Mouse (Mus musculus): ENCODE measurements around the gene Ugt3a2. TPM values are rescaled to one million over a fixed set of nuclear protein-coding genes. Genes with fewer than 3 reads are reported as not detected.

Ugt3a2 gene
- not detected in 2 replicates for polyA plus RNA-seq (2014; fragmentation: Nextera tagmentation; extraction: Ambion mirVana)

GRCm38 (mm10) chr15:9335341-9335740, at the start of gene Ugt3a2:
Ugt3a2 (plus strand) TSS chr15:9335550.
- Histone ChIP-seq H3K4me3 (ENCODE audit: low read depth, low read length) (no peak within 1 kb of the TSS), H3K9ac (ENCODE audit: low read depth, low read length) (no peak within 1 kb of the TSS)

GRCm38 (mm10) chr15:9289660-9290059, 45.7 kb upstream of the Ugt3a2 start:
- no peaks in the 10 kb centered on the region for H3K27me3 ChIP-seq (replicated peaks; ENCODE audit: control insufficient read depth, insufficient read depth, low read length)
- DNase-seq (ENCODE audit: low spot score) (no peak), ATAC-seq (ENCODE audit: low read depth) (no peak)
- H3K4me1 ChIP-seq (ENCODE audit: control insufficient read depth, insufficient read depth, low read length), result no peaks in the 10 kb centered on the region
- H3K4me3 ChIP-seq (ENCODE audit: low read depth, low read length), result no peak overlapping the region
- H3K9ac ChIP-seq (ENCODE audit: low read depth, low read length), result no peak overlapping the region
- H3K36me3 ChIP-seq (ENCODE audit: control insufficient read depth, insufficient read depth, low read length), result no peaks in the 10 kb centered on the region
- WGBS, result 62% methylated on average over 2 of the region's 2 CpGs
- H3K9me3 ChIP-seq (ENCODE audit: control insufficient read depth, low read length), result no peaks in the 10 kb centered on the region
- no peak overlapping the region for H3K4me2 ChIP-seq (ENCODE audit: low read depth, low read length)
- H3K27ac ChIP-seq (replicated peaks; ENCODE audit: low read depth, low read length), result no peak overlapping the region

More at GRCm38 (mm10) chr15:9335341-9335740, at the start of gene Ugt3a2:
- ATAC-seq (ENCODE audit: low read depth) (no peak), DNase-seq (ENCODE audit: low spot score) (no peak)
- no peaks in the 10 kb centered on the region for H3K9me3 ChIP-seq (ENCODE audit: control insufficient read depth, low read length)
- no peak within 1 kb of the TSS for H3K4me2 ChIP-seq (ENCODE audit: low read depth, low read length)
- no peaks in the 10 kb centered on the region for H3K36me3 ChIP-seq (ENCODE audit: control insufficient read depth, insufficient read depth, low read length)
- H3K27me3 ChIP-seq (replicated peaks; ENCODE audit: control insufficient read depth, insufficient read depth, low read length), result no peaks in the 10 kb centered on the region
- no peaks in the 10 kb centered on the region for H3K4me1 ChIP-seq (ENCODE audit: control insufficient read depth, insufficient read depth, low read length)
- H3K27ac ChIP-seq (replicated peaks; ENCODE audit: low read depth, low read length), result no peak within 1 kb of the TSS
- 86% methylated on average over 4 of the region's 4 CpGs for WGBS

- WGBS, result 80% methylated on average over 8 of the region's 8 CpGs
- DNase-seq (ENCODE audit: low spot score), result no peak
- Histone ChIP-seq H3K27ac (replicated peaks; ENCODE audit: low read depth, low read length) (no peak overlapping the region), H3K9ac (ENCODE audit: low read depth, low read length) (no peak overlapping the region), H3K9me3 (ENCODE audit: control insufficient read depth, low read length) (no peaks in the 10 kb centered on the region), H3K4me1 (ENCODE audit: control insufficient read depth, insufficient read depth, low read length) (no peaks in the 10 kb centered on the region), H3K36me3 (ENCODE audit: control insufficient read depth, insufficient read depth, low read length) (no peaks in the 10 kb centered on the region), H3K27me3 (replicated peaks; ENCODE audit: control insufficient read depth, insufficient read depth, low read length) (no peaks in the 10 kb centered on the region), H3K4me3 (ENCODE audit: low read depth, low read length) (no peak overlapping the region), H3K4me2 (ENCODE audit: low read depth, low read length) (no peak overlapping the region)
- ATAC-seq (ENCODE audit: low read depth), result no peak
Observed at GRCm38 (mm10) chr15:9305978-9306692, 29.2 kb upstream of the Ugt3a2 start.

DNA sequence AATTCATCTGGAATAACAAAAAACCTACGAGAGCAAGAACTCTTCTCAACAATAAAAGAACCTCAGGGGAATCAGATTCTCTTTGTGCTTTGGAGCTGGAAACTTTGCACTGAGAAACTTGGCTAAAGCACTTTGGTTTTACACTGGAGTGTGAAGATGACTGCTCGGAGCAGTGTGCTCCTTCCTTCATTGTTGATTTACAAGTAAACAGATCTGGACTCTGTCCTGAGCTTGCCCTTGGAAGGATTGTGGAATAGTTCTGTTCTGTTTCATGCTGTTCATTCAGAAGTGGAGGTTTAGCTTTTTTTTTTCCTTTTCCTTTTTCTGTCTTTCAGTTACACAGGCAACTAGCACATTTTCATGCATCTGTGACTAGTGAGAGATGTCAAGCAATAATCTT, 754 bp upstream of the Ugt3a2 start:
- H3K4me3 ChIP-seq (ENCODE audit: low read depth, low read length), result no peak overlapping the region
- H3K27me3 ChIP-seq (replicated peaks; ENCODE audit: control insufficient read depth, insufficient read depth, low read length), result no peaks in the 10 kb centered on the region
- H3K4me2 ChIP-seq (ENCODE audit: low read depth, low read length), result no peak overlapping the region
- ATAC-seq (ENCODE audit: low read depth) (no peak), DNase-seq (ENCODE audit: low spot score) (no peak)
- no peaks in the 10 kb centered on the region for H3K36me3 ChIP-seq (ENCODE audit: control insufficient read depth, insufficient read depth, low read length)
- no peaks in the 10 kb centered on the region for H3K9me3 ChIP-seq (ENCODE audit: control insufficient read depth, low read length)
- no peak overlapping the region for H3K9ac ChIP-seq (ENCODE audit: low read depth, low read length)
- 65% methylated on average over 2 of the region's 2 CpGs for WGBS
- H3K27ac ChIP-seq (replicated peaks; ENCODE audit: low read depth, low read length), result no peak overlapping the region
- no peaks in the 10 kb centered on the region for H3K4me1 ChIP-seq (ENCODE audit: control insufficient read depth, insufficient read depth, low read length)

DNA sequence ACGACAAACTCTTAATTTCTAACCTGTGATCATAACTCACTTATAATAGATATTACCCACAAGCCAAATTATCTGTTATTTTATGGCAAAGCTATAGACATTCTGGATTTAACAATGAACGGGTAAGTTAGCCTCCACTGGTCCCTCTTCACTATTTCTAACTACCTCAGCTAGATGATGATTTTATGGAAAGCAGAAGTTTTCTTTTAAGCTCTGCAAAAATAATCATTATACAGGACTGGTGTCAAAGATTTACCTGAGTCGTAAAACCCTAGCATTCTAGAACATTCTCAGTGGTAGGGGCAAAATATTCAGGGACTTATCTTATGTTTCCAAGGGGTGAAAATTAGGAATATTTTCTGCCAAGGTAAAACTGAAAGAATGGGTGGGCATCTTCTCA, 1.3 kb downstream of the Ugt3a2 start:
- DNase-seq (ENCODE audit: low spot score) (no peak), ATAC-seq (ENCODE audit: low read depth) (no peak)
- Histone ChIP-seq H3K9ac (ENCODE audit: low read depth, low read length) (no peak overlapping the region), H3K4me2 (ENCODE audit: low read depth, low read length) (no peak overlapping the region), H3K36me3 (ENCODE audit: control insufficient read depth, insufficient read depth, low read length) (no peaks in the 10 kb centered on the region), H3K9me3 (ENCODE audit: control insufficient read depth, low read length) (no peaks in the 10 kb centered on the region), H3K4me1 (ENCODE audit: control insufficient read depth, insufficient read depth, low read length) (no peaks in the 10 kb centered on the region), H3K4me3 (ENCODE audit: low read depth, low read length) (no peak overlapping the region), H3K27ac (replicated peaks; ENCODE audit: low read depth, low read length) (no peak overlapping the region), H3K27me3 (replicated peaks; ENCODE audit: control insufficient read depth, insufficient read depth, low read length) (no peaks in the 10 kb centered on the region)
- WGBS, result 79% methylated on average over 3 of the region's 3 CpGs

DNA sequence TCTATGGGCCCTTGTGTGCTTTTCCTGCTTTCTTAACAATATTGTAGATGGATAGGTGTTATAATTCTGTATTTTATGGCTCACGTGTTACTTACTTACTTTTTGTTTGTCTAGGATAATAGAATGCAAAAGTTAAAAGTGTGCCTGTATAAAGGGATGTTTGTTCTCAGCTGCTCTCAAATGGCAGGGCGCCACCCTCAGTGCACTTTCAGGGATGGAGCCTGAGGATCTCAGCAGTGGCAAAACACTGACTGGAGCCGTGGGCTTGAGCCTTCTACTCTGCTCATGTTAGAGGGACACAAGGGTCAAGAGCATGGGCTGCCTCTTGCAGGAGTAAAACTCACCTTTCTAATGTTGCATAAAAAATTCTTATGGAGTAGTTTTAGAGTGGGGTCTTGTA, 1.7 kb downstream of the Ugt3a2 start:
- Histone ChIP-seq H3K4me2 (ENCODE audit: low read depth, low read length) (no peak overlapping the region), H3K36me3 (ENCODE audit: control insufficient read depth, insufficient read depth, low read length) (no peaks in the 10 kb centered on the region), H3K9ac (ENCODE audit: low read depth, low read length) (no peak overlapping the region), H3K4me3 (ENCODE audit: low read depth, low read length) (no peak overlapping the region), H3K27me3 (replicated peaks; ENCODE audit: control insufficient read depth, insufficient read depth, low read length) (no peaks in the 10 kb centered on the region), H3K9me3 (ENCODE audit: control insufficient read depth, low read length) (no peaks in the 10 kb centered on the region), H3K4me1 (ENCODE audit: control insufficient read depth, insufficient read depth, low read length) (no peaks in the 10 kb centered on the region), H3K27ac (replicated peaks; ENCODE audit: low read depth, low read length) (no peak overlapping the region)
- DNase-seq (ENCODE audit: low spot score) (no peak), ATAC-seq (ENCODE audit: low read depth) (no peak)
- 62% methylated on average over 3 of the region's 3 CpGs for WGBS

DNA sequence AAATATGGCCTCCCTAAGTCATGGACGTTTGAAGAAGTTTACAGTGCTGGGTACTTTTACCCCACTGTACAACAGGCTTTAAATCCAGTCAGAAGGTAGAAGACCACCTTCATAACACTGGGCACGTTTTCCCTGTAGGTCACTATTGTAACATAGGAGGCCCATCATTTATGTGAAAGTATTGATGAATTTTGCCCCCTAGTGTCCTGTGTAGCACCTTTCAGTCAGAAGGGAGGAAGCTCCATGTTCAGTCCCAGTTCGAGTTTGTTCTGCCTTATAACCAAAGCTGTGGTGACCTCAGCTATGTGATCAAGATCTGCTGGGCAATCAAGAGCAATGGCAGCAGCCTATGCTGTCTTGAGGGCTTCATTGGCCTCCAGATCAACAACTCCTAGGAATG, 13.4 kb downstream of the Ugt3a2 start:
- Histone ChIP-seq H3K4me1 (ENCODE audit: control insufficient read depth, insufficient read depth, low read length) (no peaks in the 10 kb centered on the region), H3K27ac (replicated peaks; ENCODE audit: low read depth, low read length) (no peak overlapping the region), H3K4me2 (ENCODE audit: low read depth, low read length) (no peak overlapping the region), H3K9me3 (ENCODE audit: control insufficient read depth, low read length) (no peaks in the 10 kb centered on the region), H3K9ac (ENCODE audit: low read depth, low read length) (no peak overlapping the region), H3K27me3 (replicated peaks; ENCODE audit: control insufficient read depth, insufficient read depth, low read length) (no peaks in the 10 kb centered on the region), H3K4me3 (ENCODE audit: low read depth, low read length) (no peak overlapping the region), H3K36me3 (ENCODE audit: control insufficient read depth, insufficient read depth, low read length) (no peaks in the 10 kb centered on the region)
- WGBS, result 50% methylated on average over 3 of the region's 3 CpGs
- DNase-seq (ENCODE audit: low spot score), result no peak
- ATAC-seq (ENCODE audit: low read depth), result no peak

DNA sequence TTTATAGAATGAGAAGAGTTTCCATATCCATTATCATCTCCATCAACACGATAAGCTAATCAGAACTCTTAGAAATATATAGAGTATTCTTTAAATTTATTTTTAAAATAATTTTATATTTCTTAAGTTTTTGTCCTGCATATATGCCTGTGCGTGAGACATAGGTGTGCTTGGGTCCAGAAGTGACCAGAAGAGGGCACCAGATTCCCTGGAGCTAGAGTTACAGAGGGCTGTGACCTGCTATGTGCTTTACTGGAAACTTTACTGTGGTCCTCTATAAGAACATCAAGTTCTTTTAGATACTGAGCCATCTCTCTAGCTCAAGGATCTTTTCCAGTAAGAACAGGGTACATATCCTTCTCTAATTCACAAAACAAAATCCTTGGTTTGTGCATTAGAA, 27.5 kb downstream of the Ugt3a2 start:
- no peak for ATAC-seq (ENCODE audit: low read depth)
- Histone ChIP-seq H3K27me3 (replicated peaks; ENCODE audit: control insufficient read depth, insufficient read depth, low read length) (no peaks in the 10 kb centered on the region), H3K27ac (replicated peaks; ENCODE audit: low read depth, low read length) (no peak overlapping the region), H3K9ac (ENCODE audit: low read depth, low read length) (no peak overlapping the region), H3K9me3 (ENCODE audit: control insufficient read depth, low read length) (no peaks in the 10 kb centered on the region), H3K36me3 (ENCODE audit: control insufficient read depth, insufficient read depth, low read length) (no peaks in the 10 kb centered on the region), H3K4me1 (ENCODE audit: control insufficient read depth, insufficient read depth, low read length) (no peaks in the 10 kb centered on the region), H3K4me3 (ENCODE audit: low read depth, low read length) (no peak overlapping the region), H3K4me2 (ENCODE audit: low read depth, low read length) (no peak overlapping the region)
- no peak for DNase-seq (ENCODE audit: low spot score)
- 63% methylated on average over 2 of the region's 2 CpGs for WGBS

- no peak overlapping the region for H3K4me2 ChIP-seq (ENCODE audit: low read depth, low read length)
- 87% methylated on average over 3 of the region's 3 CpGs for WGBS
- no peak overlapping the region for H3K27ac ChIP-seq (replicated peaks; ENCODE audit: low read depth, low read length)
- no peaks in the 10 kb centered on the region for H3K27me3 ChIP-seq (replicated peaks; ENCODE audit: control insufficient read depth, insufficient read depth, low read length)
- DNase-seq (ENCODE audit: low spot score) (no peak), ATAC-seq (ENCODE audit: low read depth) (no peak)
- H3K9ac ChIP-seq (ENCODE audit: low read depth, low read length), result no peak overlapping the region
- H3K9me3 ChIP-seq (ENCODE audit: control insufficient read depth, low read length), result no peaks in the 10 kb centered on the region
- no peaks in the 10 kb centered on the region for H3K36me3 ChIP-seq (ENCODE audit: control insufficient read depth, insufficient read depth, low read length)
- H3K4me3 ChIP-seq (ENCODE audit: low read depth, low read length), result no peak overlapping the region
- no peaks in the 10 kb centered on the region for H3K4me1 ChIP-seq (ENCODE audit: control insufficient read depth, insufficient read depth, low read length)
Observed at GRCm38 (mm10) chr15:9368774-9369173, 33.4 kb downstream of the Ugt3a2 start.
